Mouse (Mus musculus): ENCODE data around the gene Stx11.

DNA sequence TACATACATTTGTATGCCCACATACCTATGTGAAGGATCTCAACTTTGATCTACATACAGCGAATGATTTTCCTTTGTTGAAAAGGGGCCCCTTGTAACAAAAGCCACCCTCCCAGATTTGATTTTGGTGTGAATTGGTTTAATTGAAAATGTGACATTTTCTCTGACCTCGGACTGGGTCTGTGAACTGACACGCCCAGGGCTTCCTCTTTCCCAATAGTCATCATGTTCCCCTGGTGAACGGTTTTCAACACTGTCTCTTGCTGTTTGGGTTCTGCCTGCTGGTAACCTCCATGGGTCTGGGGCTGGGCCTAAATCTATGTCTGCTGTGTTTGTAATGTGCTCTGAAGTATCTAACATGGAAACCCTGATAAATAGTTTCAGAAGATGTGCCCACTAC, 6.8 kb downstream of the Stx11 start:
- no peak for TF ChIP-seq POLR2A (IDR thresholded peaks at IDR 0.05; ENCODE audit: control insufficient read depth, extremely low read depth, insufficient read depth, low read length, poor library complexity)
- no peak for TF ChIP-seq CTCF (IDR thresholded peaks at IDR 0.05; ENCODE audit: borderline replicate concordance, control insufficient read depth, extremely low read depth, insufficient read depth, low read length, poor library complexity)
